Mouse (Mus musculus): ENCODE measurements around the gene Atpaf1. TPM values are rescaled to one million over a fixed set of nuclear protein-coding genes. Genes with fewer than 3 reads are reported as not detected.

Atpaf1 gene
- total and polyA plus RNA-seq, 2 experiments from 2014 or later: 28.1 to 43.5 TPM

- H3K27me3 ChIP-seq (ENCODE audit: insufficient read depth, low read length): no peaks in the 10 kb centered on the region
- TF ChIP-seq CTCF (IDR thresholded peaks at IDR 0.05; ENCODE audit: low read depth): no peak
- no peak overlapping the region for H3K27ac ChIP-seq
- no peak for ATAC-seq
- no peaks in the 10 kb centered on the region; the same call in 1 of the 2 replicates for H3K36me3 ChIP-seq (ENCODE audit: insufficient read depth, low read length)
- H3K4me3 ChIP-seq (ENCODE audit: low read length): no peak overlapping the region
- H3K9ac ChIP-seq (replicated peaks; ENCODE audit: low read length): no peak overlapping the region
- DNase-seq (ENCODE audit: low spot score): no peak
- no peaks in the 10 kb centered on the region for H3K4me1 ChIP-seq (ENCODE audit: insufficient read depth, low read length)
- H3K9me3 ChIP-seq (ENCODE audit: low read length): no peaks in the 10 kb centered on the region
- no peak overlapping the region for H3K4me2 ChIP-seq (ENCODE audit: low read depth, low read length)
These were observed 36.8 kb downstream of the Atpaf1 start for GRCm38 (mm10) chr4:115821431-115821830.

GRCm38 (mm10) chr4:115821928-115822327 lies 37.3 kb downstream of the Atpaf1 start:
- H3K27me3 ChIP-seq (ENCODE audit: insufficient read depth, low read length): no peaks in the 10 kb centered on the region
- TF ChIP-seq CTCF (IDR thresholded peaks at IDR 0.05; ENCODE audit: low read depth): no peak
- no peaks in the 10 kb centered on the region for H3K9me3 ChIP-seq (ENCODE audit: low read length)
- WGBS: 56% methylated on average over 3 of the region's 3 CpGs
- ATAC-seq (no peak), DNase-seq (ENCODE audit: low spot score) (no peak)
- H3K27ac ChIP-seq: no peak overlapping the region
- H3K36me3 ChIP-seq (ENCODE audit: insufficient read depth, low read length): no peaks in the 10 kb centered on the region
- no peaks in the 10 kb centered on the region for H3K4me1 ChIP-seq (ENCODE audit: insufficient read depth, low read length)
- H3K4me2 ChIP-seq (ENCODE audit: low read depth, low read length): no peak overlapping the region
- H3K9ac ChIP-seq (replicated peaks; ENCODE audit: low read length): no peak overlapping the region
- no peak overlapping the region for H3K4me3 ChIP-seq (ENCODE audit: low read length)

DNA sequence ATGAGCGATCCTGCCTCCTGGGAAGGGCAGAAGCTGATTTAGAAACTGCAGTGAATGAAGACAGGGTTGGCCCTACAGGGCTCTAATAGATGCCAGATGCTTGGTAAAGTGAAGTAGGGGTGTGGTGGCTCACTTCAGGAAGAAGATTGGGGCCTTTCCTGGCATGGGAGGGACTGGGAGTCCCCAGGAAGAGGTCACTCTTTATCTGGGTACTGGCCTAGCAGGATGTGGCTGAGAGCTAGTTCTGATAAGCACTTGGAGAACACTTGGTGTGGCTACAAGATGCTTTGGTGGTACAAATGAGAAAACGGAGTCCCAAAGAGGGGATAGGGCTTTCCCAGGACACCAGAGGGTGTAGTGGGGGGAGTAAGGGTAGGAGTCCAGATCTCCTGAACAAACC lies 39.6 kb downstream of the Atpaf1 start:
- H3K27ac ChIP-seq: no peak overlapping the region
- H3K4me3 ChIP-seq (ENCODE audit: low read length): no peak overlapping the region
- H3K36me3 ChIP-seq (ENCODE audit: insufficient read depth, low read length): no peaks in the 10 kb centered on the region
- DNase-seq (ENCODE audit: low spot score): no peak
- no peak for ATAC-seq
- no peak overlapping the region for H3K4me2 ChIP-seq (ENCODE audit: low read depth, low read length)
- no peak for TF ChIP-seq CTCF (IDR thresholded peaks at IDR 0.05; ENCODE audit: low read depth)
- WGBS: 80% methylated on average over 2 of the region's 2 CpGs
- H3K9me3 ChIP-seq (ENCODE audit: low read length): no peaks in the 10 kb centered on the region
- H3K27me3 ChIP-seq (ENCODE audit: insufficient read depth, low read length): no peaks in the 10 kb centered on the region
- no peaks in the 10 kb centered on the region; the same call in 1 of the 2 replicates for H3K4me1 ChIP-seq (ENCODE audit: insufficient read depth, low read length)
- H3K9ac ChIP-seq (replicated peaks; ENCODE audit: low read length): no peak overlapping the region

DNA sequence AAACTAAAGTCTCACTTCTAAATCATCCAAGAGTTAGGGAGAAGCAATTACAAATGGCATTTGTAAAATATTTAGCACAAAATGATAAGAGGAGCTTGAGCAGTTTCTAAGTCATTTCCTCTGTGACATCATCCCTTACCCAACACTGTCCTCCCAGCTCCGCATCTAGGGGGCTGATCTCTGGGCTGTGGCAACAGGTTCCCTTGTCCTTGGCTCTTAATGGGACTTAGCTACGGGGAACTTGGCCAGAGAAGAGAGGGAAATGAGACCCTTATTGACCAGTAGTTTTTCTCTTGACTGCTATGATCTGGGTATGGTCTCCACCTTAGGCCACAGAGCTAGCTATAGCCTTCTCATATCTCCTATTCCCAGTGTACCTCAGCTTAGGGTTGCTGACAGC lies 40.7 kb downstream of the Atpaf1 start:
- ATAC-seq: no peak
- Histone ChIP-seq H3K36me3 (ENCODE audit: insufficient read depth, low read length) (no peaks in the 10 kb centered on the region), H3K27ac (no peak overlapping the region), H3K27me3 (ENCODE audit: insufficient read depth, low read length) (no peaks in the 10 kb centered on the region), H3K9me3 (ENCODE audit: low read length) (no peaks in the 10 kb centered on the region), H3K9ac (replicated peaks; ENCODE audit: low read length) (no peak overlapping the region), H3K4me2 (ENCODE audit: low read depth, low read length) (no peak overlapping the region), H3K4me3 (ENCODE audit: low read length) (no peak overlapping the region), H3K4me1 (ENCODE audit: insufficient read depth, low read length) (no peaks in the 10 kb centered on the region; the same call in 1 of the 2 replicates)
- DNase-seq (ENCODE audit: low spot score): no peak
- no peak for TF ChIP-seq CTCF (IDR thresholded peaks at IDR 0.05; ENCODE audit: low read depth)
- 81% methylated on average over 2 of the region's 2 CpGs for WGBS

DNA sequence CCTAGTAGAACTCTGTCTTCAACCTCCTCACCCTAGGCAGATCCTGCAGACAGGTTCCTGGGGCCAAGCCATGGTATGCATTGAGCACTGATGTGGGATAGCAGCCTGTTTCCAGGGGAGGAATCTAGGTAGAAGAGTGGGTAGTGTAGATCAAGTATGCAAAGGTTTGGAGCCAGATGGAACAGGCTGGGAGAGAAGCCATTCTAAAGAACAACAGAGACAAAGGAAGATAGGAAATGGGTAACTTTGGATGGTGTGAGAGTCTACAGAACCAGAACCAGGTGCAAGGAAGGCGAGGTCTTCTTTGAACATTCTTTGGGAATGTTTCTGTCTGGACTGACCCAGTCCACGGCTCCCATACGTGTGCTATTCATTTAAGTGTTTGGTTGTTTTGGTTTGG lies 42.5 kb downstream of the Atpaf1 start:
- Histone ChIP-seq H3K9ac (replicated peaks; ENCODE audit: low read length) (no peak overlapping the region), H3K27me3 (ENCODE audit: insufficient read depth, low read length) (no peaks in the 10 kb centered on the region), H3K4me3 (ENCODE audit: low read length) (no peak overlapping the region), H3K9me3 (ENCODE audit: low read length) (no peaks in the 10 kb centered on the region), H3K36me3 (ENCODE audit: insufficient read depth, low read length) (no peaks in the 10 kb centered on the region), H3K27ac (no peak overlapping the region), H3K4me2 (ENCODE audit: low read depth, low read length) (peak overlapping the region; percentile 81; the same call in 1 of the 2 replicates), H3K4me1 (ENCODE audit: insufficient read depth, low read length) (no peaks in the 10 kb centered on the region; the same call in 1 of the 2 replicates)
- no peak for TF ChIP-seq CTCF (IDR thresholded peaks at IDR 0.05; ENCODE audit: low read depth)
- 62% methylated on average over 3 of the region's 3 CpGs for WGBS
- ATAC-seq: no peak
- no peak for DNase-seq (ENCODE audit: low spot score)

GRCm38 (mm10) chr4:115827535-115827887 lies 42.9 kb downstream of the Atpaf1 start:
- Histone ChIP-seq H3K4me1 (ENCODE audit: insufficient read depth, low read length) (no peaks in the 10 kb centered on the region; the same call in 1 of the 2 replicates), H3K36me3 (ENCODE audit: insufficient read depth, low read length) (no peaks in the 10 kb centered on the region), H3K27ac (peak overlapping the region; percentile 79; the same call in 1 of the 2 replicates), H3K27me3 (ENCODE audit: insufficient read depth, low read length) (no peaks in the 10 kb centered on the region), H3K4me2 (ENCODE audit: low read depth, low read length) (peak overlapping the region; percentile 81), H3K4me3 (ENCODE audit: low read length) (peak overlapping the region; percentile 82), H3K9ac (replicated peaks; ENCODE audit: low read length) (peak overlapping the region; percentile 70; the same call in 1 of the 2 replicates), H3K9me3 (ENCODE audit: low read length) (no peaks in the 10 kb centered on the region)
- DNase-seq (ENCODE audit: low spot score) (peak; percentile 51), ATAC-seq (no peak)
- peak; percentile 47 for TF ChIP-seq CTCF (IDR thresholded peaks at IDR 0.05; ENCODE audit: low read depth)
- WGBS: 1% methylated on average over 4 of the region's 4 CpGs

DNA sequence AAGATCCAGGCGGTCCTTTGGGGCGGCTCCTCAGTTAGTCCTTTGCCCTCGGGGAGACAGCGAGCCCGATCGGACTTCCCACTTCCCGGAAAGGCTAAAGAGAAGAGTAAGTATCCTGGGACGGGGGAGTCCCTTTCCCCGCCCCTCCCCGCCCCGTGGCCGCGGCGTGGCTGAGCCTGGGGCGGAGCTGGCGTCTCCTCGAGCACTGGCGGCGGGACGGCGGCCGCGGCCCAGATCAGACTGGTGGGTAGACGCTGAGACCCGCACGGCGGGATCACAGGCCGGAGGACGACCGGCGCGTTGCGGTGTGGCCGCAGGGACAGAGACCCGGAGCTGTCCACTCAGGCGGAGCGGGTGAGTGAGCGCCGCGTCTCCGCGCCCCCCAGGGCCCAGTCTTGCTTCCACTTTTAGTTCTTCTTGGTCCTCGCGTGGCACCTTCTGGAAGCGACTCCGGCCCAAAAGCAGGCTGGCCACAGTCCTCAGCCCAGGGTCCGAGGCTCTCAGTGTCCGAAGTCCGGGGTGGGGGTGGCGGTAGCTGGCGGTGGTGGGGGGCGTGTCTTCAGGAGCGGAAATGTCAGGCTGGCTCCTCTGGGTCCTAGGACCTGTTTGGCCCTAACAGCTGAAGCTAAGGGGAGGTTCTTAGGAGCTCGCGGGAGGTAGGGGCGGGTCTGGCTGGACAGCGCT lies 43.4 kb downstream of the Atpaf1 start, which contains the start of gene Mob3c:
Mob3c (plus strand) TSS at position 205 of the 684 bp plus-strand sequence.
- under 1% methylated on average over 57 of the region's 57 CpGs for WGBS
- Histone ChIP-seq H3K9me3 (ENCODE audit: low read length) (no peaks in the 10 kb centered on the region), H3K36me3 (ENCODE audit: insufficient read depth, low read length) (no peaks in the 10 kb centered on the region), H3K4me1 (ENCODE audit: insufficient read depth, low read length) (no peaks in the 10 kb centered on the region; the same call in 1 of the 2 replicates), H3K27ac (peak within 1 kb of the TSS; percentile 79), H3K9ac (replicated peaks; ENCODE audit: low read length) (peak within 1 kb of the TSS; percentile 70), H3K4me2 (ENCODE audit: low read depth, low read length) (peak within 1 kb of the TSS; percentile 81), H3K27me3 (ENCODE audit: insufficient read depth, low read length) (no peaks in the 10 kb centered on the region), H3K4me3 (ENCODE audit: low read length) (peak within 1 kb of the TSS; percentile 82)
- ATAC-seq (peak; percentile 94), DNase-seq (ENCODE audit: low spot score) (peak; percentile 83)
- TF ChIP-seq CTCF (IDR thresholded peaks at IDR 0.05; ENCODE audit: low read depth): 0 out of 2 replicates have a peak, but pooled peaks have one; percentile 2
